Mouse (Mus musculus) embryo, embryonic 10.5 days (tissue): ENCODE measurements around the gene Pdap1.
"Not testable (repeated sequence)": the region's sequence is repeated elsewhere in the genome, so short reads cannot be mapped to it uniquely, and the experiment has no call there.

ENCODE experiments used
- DNase-seq: peaks from one replicate; pipeline ENCODE4 v3.0.0-alpha.2; 2015; ENCODE audit warnings: low spot score

The Pdap1 gene

GRCm38 (mm10) chr5:145083201-145083600 is 56.8 kb downstream of the Pdap1 start:
- not testable (repeated sequence) for DNase-seq

GRCm38 (mm10) chr5:145081866-145082613 is 58.0 kb downstream of the Pdap1 start:
- DNase-seq: no peak
